Mouse (Mus musculus) ES-Bruce4 (cell line): Measurements from ENCODE around the gene Vmn2r9. TPM values are rescaled to one million over a fixed set of nuclear protein-coding genes. Genes with fewer than 3 reads are reported as not detected.
"Not testable (repeated sequence)": the region's sequence is repeated elsewhere in the genome, so short reads cannot be mapped to it uniquely, and the experiment has no call there.

ENCODE experiments used
- H3K27ac ChIP-seq: 2 replicates; pipeline ENCODE4 v1.5.1; 2012; ENCODE audit warnings: low read length, inconsistent platforms; ENCODE audit not compliant: insufficient read depth
- H3K27me3 ChIP-seq: 2 replicates; pipeline ENCODE4 v1.6.1; 2012; ENCODE audit warnings: mild to moderate bottlenecking, low read length, inconsistent platforms; ENCODE audit not compliant: control insufficient read depth, poor library complexity, insufficient read depth, severe bottlenecking
- H3K36me3 ChIP-seq: 2 replicates; pipeline ENCODE4 v1.6.1; 2012; ENCODE audit warnings: inconsistent platforms, mild to moderate bottlenecking, low read length, moderate library complexity; ENCODE audit not compliant: control insufficient read depth, poor library complexity, insufficient read depth, severe bottlenecking
- H3K4me1 ChIP-seq: one replicate; pipeline ENCODE4 v1.8.1; 2011; ENCODE audit warnings: low read length; ENCODE audit not compliant: control insufficient read depth, insufficient read depth
- H3K4me3 ChIP-seq: 2 replicates; pipeline ENCODE4 v1.5.1; 2011; ENCODE audit warnings: low read depth, mild to moderate bottlenecking, low read length
- H3K9ac ChIP-seq: 2 replicates; pipeline ENCODE4 v1.6.1; 2012; ENCODE audit warnings: low read depth, mild to moderate bottlenecking, inconsistent platforms; ENCODE audit not compliant: poor library complexity, severe bottlenecking
- H3K9me3 ChIP-seq: replicated peaks from 2 replicates; pipeline ENCODE4 v1.6.1; 2012; ENCODE audit warnings: mild to moderate bottlenecking, low read length, inconsistent platforms; ENCODE audit not compliant: control insufficient read depth, poor library complexity, insufficient read depth, severe bottlenecking
- CTCF ChIP-seq: IDR thresholded peaks from one replicate; pipeline ENCODE4 v1.8.1; 2011; ENCODE audit warnings: low read depth, low read length
- EP300 ChIP-seq: IDR thresholded peaks from 2 replicates; pipeline ENCODE4 v1.6.1; 2011; ENCODE audit warnings: low read depth, low read length; ENCODE audit not compliant: insufficient read depth
- POLR2A ChIP-seq: IDR thresholded peaks from one replicate; pipeline ENCODE4 v1.8.1; 2011; ENCODE audit warnings: low read length; ENCODE audit not compliant: insufficient read depth
- polyA plus RNA-seq: library from polyadenylated mRNA; stranded (reverse); fragments of >200 nt; gene quantifications from 2 replicates; pipeline ENCODE4 v1.2.4, GENCODE M21; 2011; ENCODE audit warnings: low read depth; ENCODE audit not compliant: missing spikeins, insufficient read depth, insufficient read length

Gene Vmn2r9
- polyA plus RNA-seq, result not detected in 2 replicates

GRCm38 (mm10) chr5:108852501-108852900, at the start of gene Vmn2r9:
Gene Vmn2r9, minus strand, starts transcription at chr5:108852601.
- H3K4me1 ChIP-seq, H3K9ac ChIP-seq, H3K27me3 ChIP-seq, H3K9me3 ChIP-seq, H3K27ac ChIP-seq, H3K4me3 ChIP-seq, H3K36me3 ChIP-seq: not testable (repeated sequence)

GRCm38 (mm10) chr5:108866746-108867145, 14.3 kb upstream of the Vmn2r9 start:
- not testable (repeated sequence) for H3K27ac ChIP-seq, H3K4me3 ChIP-seq, H3K9me3 ChIP-seq, H3K27me3 ChIP-seq, H3K4me1 ChIP-seq, H3K36me3 ChIP-seq, H3K9ac ChIP-seq
- TF ChIP-seq CTCF, result peak; percentile 24

GRCm38 (mm10) chr5:108849466-108849865, 2.9 kb downstream of the Vmn2r9 start:
- Histone ChIP-seq H3K27me3 (no peaks in the 10 kb centered on the region), H3K4me1 (no peaks in the 10 kb centered on the region), H3K4me3 (no peak overlapping the region), H3K9me3 (no peaks in the 10 kb centered on the region), H3K9ac (no peak overlapping the region), H3K36me3 (no peaks in the 10 kb centered on the region), H3K27ac (no peak overlapping the region)
- no peak for TF ChIP-seq CTCF
- no peak for TF ChIP-seq EP300
- TF ChIP-seq POLR2A, result no peak

- no peak overlapping the region for H3K4me3 ChIP-seq
- H3K9me3 ChIP-seq, result no peaks in the 10 kb centered on the region
- H3K27me3 ChIP-seq, result no peaks in the 10 kb centered on the region
- no peak for TF ChIP-seq CTCF
- no peak for TF ChIP-seq EP300
- no peak for TF ChIP-seq POLR2A
- H3K9ac ChIP-seq, result no peak overlapping the region
- no peaks in the 10 kb centered on the region for H3K4me1 ChIP-seq
- no peak overlapping the region for H3K27ac ChIP-seq
- H3K36me3 ChIP-seq, result no peaks in the 10 kb centered on the region
These were observed 16.2 kb downstream of the Vmn2r9 start for GRCm38 (mm10) chr5:108836156-108836555.

GRCm38 (mm10) chr5:108823276-108823675, 29.1 kb downstream of the Vmn2r9 start:
- H3K36me3 ChIP-seq, result no peaks in the 10 kb centered on the region
- H3K4me1 ChIP-seq, result no peaks in the 10 kb centered on the region
- H3K27me3 ChIP-seq, result no peaks in the 10 kb centered on the region; the same call in 1 of the 2 replicates
- TF ChIP-seq POLR2A (no peak), CTCF (no peak), EP300 (no peak)
- H3K27ac ChIP-seq, result no peak overlapping the region
- H3K9me3 ChIP-seq, result peaks cover 2% of the 10 kb centered on the region; the same call in 1 of the 2 replicates
- no peak overlapping the region for H3K4me3 ChIP-seq
- H3K9ac ChIP-seq, result no peak overlapping the region

GRCm38 (mm10) chr5:108808750-108809149, 43.7 kb downstream of the Vmn2r9 start, which contains the start of gene Vmn2r8:
Gene Vmn2r8, minus strand, starts transcription at chr5:108808850.
- H3K9me3 ChIP-seq, H3K4me1 ChIP-seq, H3K4me3 ChIP-seq, H3K9ac ChIP-seq, H3K27me3 ChIP-seq, H3K36me3 ChIP-seq, H3K27ac ChIP-seq: not testable (repeated sequence)

GRCm38 (mm10) chr5:108803646-108804045, 48.8 kb downstream of the Vmn2r9 start:
- no peaks in the 10 kb centered on the region for H3K36me3 ChIP-seq
- no peaks in the 10 kb centered on the region for H3K27me3 ChIP-seq
- H3K4me3 ChIP-seq, result no peak overlapping the region
- H3K27ac ChIP-seq, result no peak overlapping the region
- no peak for TF ChIP-seq CTCF
- TF ChIP-seq POLR2A, result no peak
- no peak for TF ChIP-seq EP300
- no peaks in the 10 kb centered on the region for H3K9me3 ChIP-seq
- H3K4me1 ChIP-seq, result no peaks in the 10 kb centered on the region
- no peak overlapping the region for H3K9ac ChIP-seq

- H3K36me3 ChIP-seq, H3K4me3 ChIP-seq, H3K9me3 ChIP-seq, H3K27ac ChIP-seq, H3K9ac ChIP-seq, H3K27me3 ChIP-seq, H3K4me1 ChIP-seq: not testable (repeated sequence)
These were observed 57.1 kb downstream of the Vmn2r9 start, which contains the start of gene Tmed11 for GRCm38 (mm10) chr5:108795263-108795662. Gene Tmed11, minus strand, starts transcription at chr5:108795363.
